Mouse (Mus musculus) lung, adult 2 months (tissue): ENCODE measurements around the gene Snrk.

Source experiments
- CTCF ChIP-seq: fragments of 200-500 bp; IDR thresholded peaks from 2 replicates; pipeline ENCODE4 v1.5.1; 2011; ENCODE audit warnings: mild to moderate bottlenecking, low read length, control low read depth; ENCODE audit not compliant: insufficient read depth
- POLR2A ChIP-seq: fragments of 200-500 bp; IDR thresholded peaks from 2 replicates; pipeline ENCODE4 v1.6.1; 2011; ENCODE audit warnings: low read depth, mild to moderate bottlenecking, control low read depth, low read length, borderline replicate concordance; ENCODE audit errors: extremely low read depth

DNA sequence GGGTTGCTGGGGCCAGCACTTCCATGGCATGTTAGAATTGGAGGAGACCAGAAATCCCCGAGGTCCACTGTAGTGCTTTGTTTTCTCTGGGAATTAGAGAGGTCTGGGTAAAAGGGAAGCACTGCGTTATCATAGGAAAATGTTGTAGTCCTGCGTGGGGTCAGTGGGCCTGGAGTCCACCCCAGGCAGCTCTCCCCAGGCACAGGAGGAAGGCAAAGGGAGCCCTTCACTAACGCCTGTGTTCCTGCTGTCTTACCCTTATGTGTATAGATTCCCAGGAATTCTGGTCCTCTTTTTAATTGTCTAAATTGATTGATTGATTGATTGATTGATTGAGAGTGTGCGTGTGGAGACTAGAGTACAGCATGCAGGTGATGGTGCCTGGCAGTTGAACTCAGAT, 6.1 kb downstream of the Snrk start:
- TF ChIP-seq POLR2A (no peak), CTCF (no peak)
